Mouse (Mus musculus) liver, postnatal 0 days (tissue): Measurements from ENCODE around the gene Dlgap4.

ENCODE experiments used
- CTCF ChIP-seq: sonication (generic); IDR thresholded peaks from 2 replicates; pipeline ENCODE4 v1.5.1; 2016; ENCODE audit warnings: antibody characterized with exemption, low read depth
- EP300 ChIP-seq: IDR thresholded peaks from 2 replicates; pipeline ENCODE4 v1.6.1; 2016; ENCODE audit warnings: antibody characterized with exemption, low read depth, mild to moderate bottlenecking

DNA sequence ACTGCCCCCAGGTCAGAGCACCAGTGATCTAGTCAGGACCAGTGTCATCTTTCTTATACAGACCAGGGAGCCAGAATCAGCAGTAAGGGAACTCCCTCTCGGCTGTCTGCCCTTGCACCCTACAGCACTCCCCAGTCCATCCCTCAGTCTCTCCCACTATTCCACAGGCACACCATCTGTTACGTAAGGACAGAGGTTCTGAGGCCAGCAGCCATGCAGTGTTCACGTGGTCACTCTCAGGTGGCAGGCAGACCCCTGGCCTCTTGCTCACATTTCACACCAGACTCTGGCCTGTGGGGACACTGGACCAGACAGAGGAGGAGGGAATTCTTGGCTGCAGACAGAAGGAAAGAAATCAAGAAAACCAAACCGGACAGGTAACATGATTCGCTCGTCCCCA lies 42.0 kb upstream of the Dlgap4 start:
- TF ChIP-seq CTCF (no peak), EP300 (no peak)
